Mouse (Mus musculus) cerebellum, adult 2 months (tissue): Measurements from ENCODE around the gene Tut4. TPM values are rescaled to one million over a fixed set of nuclear protein-coding genes. Genes with fewer than 3 reads are reported as not detected.

Source experiments
- DNase-seq, 2 experiments: peaks; one replicate each; pipeline ENCODE4 v3.0.0; 2021
- H3K27ac ChIP-seq: fragments of 200-500 bp; 2 replicates; pipeline ENCODE4 v1.5.1; 2012; ENCODE audit warnings: low read length, control low read depth, inconsistent platforms; ENCODE audit not compliant: insufficient read depth
- H3K27me3 ChIP-seq: fragments of 200-500 bp; 2 replicates; pipeline ENCODE4 v1.6.1; 2012; ENCODE audit warnings: inconsistent platforms, mild to moderate bottlenecking, low read length, moderate library complexity; ENCODE audit not compliant: control insufficient read depth, insufficient read depth
- H3K4me1 ChIP-seq: fragments of 200-500 bp; 2 replicates; pipeline ENCODE4 v1.6.1; 2011; ENCODE audit warnings: low read length; ENCODE audit not compliant: control insufficient read depth, insufficient read depth
- H3K4me3 ChIP-seq: fragments of 200-500 bp; replicated peaks from 2 replicates; pipeline ENCODE3; 2011; ENCODE audit warnings: mild to moderate bottlenecking, low read depth, low read length, control low read depth; ENCODE audit not compliant: insufficient read depth
- CTCF ChIP-seq: fragments of 200-500 bp; IDR thresholded peaks from 2 replicates; pipeline ENCODE4 v1.5.1; 2011; ENCODE audit warnings: low read depth, mild to moderate bottlenecking, control low read depth, low read length, moderate library complexity, borderline replicate concordance; ENCODE audit not compliant: insufficient read depth
- POLR2A ChIP-seq: fragments of 200-500 bp; IDR thresholded peaks from 2 replicates; pipeline ENCODE4 v1.6.1; 2011; ENCODE audit warnings: low read length, control low read depth, borderline replicate concordance; ENCODE audit not compliant: insufficient read depth
- WGBS: fragments of 180-500 bp; shearing (Covaris S2); methylation state at CpG from one replicate; pipeline ENCODE4 v1.1.7; 2018; 5-methylcytosine and 5-hydroxymethylcytosine counted together
- polyA plus RNA-seq: library from polyadenylated mRNA; depleted of rRNA; stranded (reverse); fragments of >200 nt; gene quantifications from 2 replicates; pipeline ENCODE4 v1.2.3, GENCODE M21; 2012; rRNA removed

The Tut4 gene
- 76.7 and 87.0 TPM in 2 replicates for polyA plus RNA-seq

DNA sequence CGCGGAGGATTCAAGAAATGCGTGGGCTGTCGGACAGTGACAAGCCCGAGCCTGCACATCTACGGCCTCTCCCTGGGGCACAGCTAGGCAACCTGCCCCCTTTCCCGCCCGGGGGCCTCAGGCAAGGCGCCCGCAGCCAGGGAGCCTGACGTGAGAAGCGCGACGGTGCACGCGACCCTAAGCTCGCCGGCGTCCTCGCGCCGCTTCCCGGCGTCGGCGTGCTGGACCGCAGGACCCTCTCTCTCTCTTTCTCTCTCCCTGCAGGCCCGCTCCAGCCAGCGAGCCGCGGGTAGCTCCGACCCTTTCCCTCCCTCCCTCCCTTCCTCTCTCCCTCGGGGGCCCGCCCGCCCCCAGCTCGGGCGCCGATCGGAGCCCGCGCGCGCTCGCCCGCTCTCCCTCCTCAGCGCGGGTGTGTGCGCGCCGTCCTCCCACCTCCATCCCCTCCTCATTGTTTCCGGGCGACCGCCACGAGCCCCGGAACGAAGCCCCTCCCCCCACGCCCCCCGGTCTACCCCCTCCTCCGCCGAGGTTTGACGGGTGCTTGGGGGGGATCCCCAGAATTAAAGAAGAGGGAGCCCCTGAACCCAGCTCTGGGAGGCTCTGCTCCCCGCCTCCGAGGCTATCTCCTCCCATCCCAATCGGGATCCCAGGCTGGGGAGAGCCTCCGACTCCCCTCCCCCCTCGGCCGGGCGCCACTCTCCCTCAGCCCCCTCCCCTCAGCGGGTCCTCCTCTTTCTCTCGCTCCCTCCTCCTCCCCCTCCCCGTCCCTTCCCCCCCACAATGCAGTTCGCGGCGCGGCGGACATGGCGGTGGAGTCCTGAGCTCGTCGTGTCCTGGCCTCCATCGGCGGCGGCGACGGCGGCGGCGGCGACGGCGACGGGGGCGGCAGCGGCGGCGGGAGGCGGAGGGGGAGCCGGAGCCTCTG is at the start of gene Tut4:
Tut4 (plus strand) TSS at position 196 of the 925 bp plus-strand sequence.
- peak within 1 kb of the TSS; percentile 84 for H3K27ac ChIP-seq
- WGBS = under 1% methylated on average over 81 of the region's 97 CpGs
- peak within 1 kb of the TSS; percentile 77 for H3K4me3 ChIP-seq
- peaks cover 5% of the 10 kb centered on the region; the same call in 1 of the 2 replicates for H3K4me1 ChIP-seq
- no peaks in the 10 kb centered on the region for H3K27me3 ChIP-seq
- DNase-seq = peak; percentile 87
- TF ChIP-seq POLR2A = peak; percentile 62
- TF ChIP-seq CTCF = no peak

DNA sequence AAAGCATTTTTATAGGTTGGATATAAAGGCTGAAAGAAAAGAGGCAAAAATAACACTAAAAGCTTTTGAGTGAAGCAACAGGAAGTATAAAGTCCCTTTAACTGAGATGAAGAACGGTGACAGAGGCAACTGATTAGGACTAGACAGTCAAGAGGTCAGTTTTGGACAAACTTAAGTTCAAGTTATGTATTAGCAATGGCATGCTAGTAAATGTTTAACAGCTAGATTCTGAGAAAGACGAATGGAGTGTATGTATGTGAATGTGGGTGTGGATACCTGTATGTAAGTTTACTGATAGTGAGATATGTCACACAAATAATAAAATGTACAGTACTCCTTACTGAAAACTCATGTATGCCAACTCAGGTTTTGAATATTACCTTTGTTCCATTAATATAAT is 34.6 kb upstream of the Tut4 start:
- Histone ChIP-seq H3K4me3 (no peak overlapping the region), H3K27me3 (no peaks in the 10 kb centered on the region), H3K27ac (no peak overlapping the region), H3K4me1 (no peaks in the 10 kb centered on the region)
- no peak for DNase-seq
- TF ChIP-seq POLR2A (no peak), CTCF (no peak)
- WGBS = 88% methylated on average over 2 of the region's 2 CpGs

DNA sequence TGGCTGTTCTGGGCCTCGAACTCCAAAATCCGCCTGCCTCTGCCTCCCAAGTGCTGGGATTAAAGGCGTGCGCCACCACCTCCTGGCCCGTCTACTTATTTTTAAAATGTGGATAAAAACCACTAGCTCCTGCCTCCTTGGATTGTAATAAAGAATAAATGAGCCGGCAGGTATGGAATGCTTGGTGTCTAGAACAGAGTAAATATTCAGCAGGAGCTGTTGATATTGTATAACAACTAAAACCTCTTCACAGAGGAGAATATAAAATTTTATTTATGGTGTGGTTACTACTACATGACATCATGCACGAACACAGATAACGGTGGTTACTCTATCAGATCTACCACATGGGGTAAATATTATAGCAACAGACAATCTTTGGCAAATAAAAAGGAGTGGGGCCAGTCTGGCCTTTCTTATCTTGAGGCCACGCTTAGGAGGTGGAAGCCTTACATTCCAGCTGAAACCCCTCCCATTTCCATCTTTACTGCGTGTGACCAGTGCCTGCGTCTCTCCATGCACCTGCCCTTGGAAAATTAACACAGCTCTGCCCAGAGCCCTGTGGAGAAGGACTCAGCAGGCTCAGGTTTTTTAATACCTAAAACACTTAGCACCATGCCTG is 31.4 kb upstream of the Tut4 start:
- DNase-seq = no peak
- Histone ChIP-seq H3K4me3 (no peak overlapping the region), H3K27ac (no peak overlapping the region), H3K4me1 (no peaks in the 10 kb centered on the region), H3K27me3 (no peaks in the 10 kb centered on the region)
- TF ChIP-seq POLR2A = no peak
- TF ChIP-seq CTCF = no peak
- WGBS = 75% methylated on average over 11 of the region's 11 CpGs

DNA sequence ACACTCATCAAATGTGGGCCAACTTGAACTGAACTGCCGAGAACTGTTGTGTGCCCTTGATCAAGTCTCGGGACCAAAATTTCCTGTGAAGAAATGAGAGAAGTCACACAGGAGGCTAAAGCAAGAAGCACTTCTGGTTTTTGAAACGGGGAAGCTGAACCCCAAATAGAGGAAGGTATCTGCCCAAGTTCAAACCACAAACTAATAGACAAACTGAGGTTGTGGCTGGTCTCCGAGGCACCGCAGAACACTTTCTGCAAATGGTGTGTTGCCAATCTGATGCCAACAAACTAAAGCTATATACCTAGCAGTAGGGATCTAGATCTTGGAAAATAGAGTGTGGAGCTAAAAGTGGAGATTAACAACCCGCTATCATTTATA is 30.9 kb upstream of the Tut4 start:
- TF ChIP-seq POLR2A (no peak), CTCF (no peak)
- DNase-seq = no peak
- H3K27ac ChIP-seq = no peak overlapping the region
- no peaks in the 10 kb centered on the region for H3K27me3 ChIP-seq
- no peaks in the 10 kb centered on the region for H3K4me1 ChIP-seq
- WGBS = 66% methylated on average over 6 of the region's 6 CpGs
- H3K4me3 ChIP-seq = no peak overlapping the region

DNA sequence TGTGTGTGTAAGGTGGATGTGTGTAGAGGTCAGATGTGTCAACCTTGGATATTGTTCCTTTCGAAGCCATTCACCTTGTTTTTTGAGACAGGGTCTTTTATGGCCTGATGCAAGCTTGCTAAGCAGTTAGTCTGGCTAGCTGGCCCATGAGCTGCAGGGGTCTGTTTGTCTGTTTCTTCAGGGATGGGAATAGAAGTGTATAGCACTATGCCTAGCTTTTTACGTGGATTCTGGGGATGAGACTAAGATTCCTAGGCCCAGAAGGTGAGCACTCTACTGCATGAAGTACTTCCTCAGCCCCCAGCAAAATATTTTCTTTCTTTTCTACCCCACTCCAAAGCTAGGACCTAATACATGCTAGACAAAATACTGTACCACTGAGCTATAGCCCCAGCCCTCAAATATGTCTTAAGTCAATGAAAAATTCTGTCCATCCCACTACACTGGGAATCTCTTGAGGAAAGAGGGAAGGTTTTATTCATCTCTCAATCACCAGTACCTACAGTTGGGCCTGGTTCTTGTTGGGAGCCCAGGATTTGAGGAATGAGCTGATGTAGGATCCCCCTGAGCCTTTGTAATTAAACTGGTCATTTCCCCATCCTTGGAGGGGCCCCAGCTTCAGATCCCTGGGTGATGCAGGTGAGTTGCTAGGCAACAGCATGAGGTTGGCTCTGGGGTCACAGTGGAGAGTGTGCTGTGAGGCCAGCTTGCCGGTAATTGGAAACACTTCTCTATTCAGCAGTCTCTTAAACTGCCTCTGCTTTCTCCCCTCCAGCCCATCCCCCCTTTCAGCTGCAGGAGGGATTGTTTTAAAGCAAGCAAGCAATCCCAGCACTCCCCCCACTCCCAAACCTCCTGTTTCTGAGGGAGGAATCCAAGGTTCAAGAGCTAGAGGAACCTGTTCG is 28.3 kb upstream of the Tut4 start:
- no peak for TF ChIP-seq CTCF
- DNase-seq = no peak
- 65% methylated on average over 4 of the region's 4 CpGs for WGBS
- Histone ChIP-seq H3K27me3 (no peaks in the 10 kb centered on the region), H3K27ac (no peak overlapping the region), H3K4me1 (no peaks in the 10 kb centered on the region), H3K4me3 (no peak overlapping the region)

DNA sequence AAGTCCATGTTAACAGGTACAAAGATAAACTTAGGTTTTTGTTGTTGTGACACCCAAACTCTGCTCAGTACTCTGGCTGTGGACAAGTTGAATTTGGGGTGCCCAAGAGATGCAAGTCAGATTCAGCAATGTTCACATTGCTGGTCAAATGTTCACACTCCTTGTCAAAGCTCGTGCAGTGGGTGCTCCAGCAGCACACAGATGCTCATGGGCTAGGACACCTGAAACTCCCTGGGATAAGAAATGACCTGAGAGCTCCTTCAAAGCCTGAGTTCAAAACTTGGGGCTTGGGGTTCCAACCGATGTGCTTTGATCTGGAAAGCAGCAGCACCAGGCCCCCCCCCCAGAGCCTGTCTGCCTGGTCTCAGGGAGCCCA is 27.7 kb upstream of the Tut4 start:
- Histone ChIP-seq H3K27ac (no peak overlapping the region), H3K27me3 (no peaks in the 10 kb centered on the region), H3K4me1 (no peaks in the 10 kb centered on the region), H3K4me3 (no peak overlapping the region)
- TF ChIP-seq CTCF = no peak
- no peak for TF ChIP-seq POLR2A
- no peak for DNase-seq
- 52% methylated on average over 2 of the region's 2 CpGs for WGBS

DNA sequence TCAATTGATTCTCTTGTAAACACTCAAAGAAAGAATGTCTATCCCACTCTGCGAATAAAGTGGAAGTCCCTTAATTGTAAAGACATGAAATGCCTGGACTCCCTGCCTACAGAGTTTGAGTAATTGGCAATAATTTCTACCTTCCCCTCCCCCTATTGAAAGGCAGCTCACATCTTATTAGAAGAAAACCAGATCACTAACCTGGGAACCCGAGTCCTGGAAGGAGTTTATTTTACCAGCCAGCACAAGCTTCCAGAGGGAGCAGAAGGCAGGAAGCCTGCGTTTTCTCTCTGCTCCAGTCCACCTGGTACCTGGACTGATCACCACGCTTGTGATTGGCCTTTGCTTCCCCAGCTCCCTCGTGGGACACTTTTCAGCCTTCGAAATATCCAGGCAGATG is 25.9 kb upstream of the Tut4 start:
- no peak overlapping the region for H3K4me3 ChIP-seq
- peaks cover 3% of the 10 kb centered on the region; the same call in 1 of the 2 replicates for H3K4me1 ChIP-seq
- 49% methylated on average over 6 of the region's 6 CpGs for WGBS
- H3K27ac ChIP-seq = no peak overlapping the region
- TF ChIP-seq CTCF (no peak), POLR2A (no peak)
- H3K27me3 ChIP-seq = no peaks in the 10 kb centered on the region
- DNase-seq = no peak
